Mouse (Mus musculus): Measurements from ENCODE around the gene Hecw1.

- no peak for TF ChIP-seq CTCF (IDR thresholded peaks at IDR 0.05; ENCODE audit: low read depth, low read length)
- TF ChIP-seq POLR2A (IDR thresholded peaks at IDR 0.05; ENCODE audit: extremely low read depth, insufficient read depth, low read length), result no peak
These were observed 66.0 kb downstream of the Hecw1 start for GRCm38 (mm10) chr13:14457043-14457442.
